Mouse (Mus musculus) bone marrow macrophage, adult 2 months (primary cell): Measurements from ENCODE around the gene Gm20498.

Source experiments
- CTCF ChIP-seq: IDR thresholded peaks from 2 replicates; pipeline ENCODE4 v1.5.1; 2012; ENCODE audit warnings: low read depth, mild to moderate bottlenecking, low read length, moderate library complexity
- POLR2A ChIP-seq: IDR thresholded peaks from 2 replicates; pipeline ENCODE4 v1.6.1; 2012; ENCODE audit warnings: mild to moderate bottlenecking, low read depth, low read length, borderline replicate concordance

DNA sequence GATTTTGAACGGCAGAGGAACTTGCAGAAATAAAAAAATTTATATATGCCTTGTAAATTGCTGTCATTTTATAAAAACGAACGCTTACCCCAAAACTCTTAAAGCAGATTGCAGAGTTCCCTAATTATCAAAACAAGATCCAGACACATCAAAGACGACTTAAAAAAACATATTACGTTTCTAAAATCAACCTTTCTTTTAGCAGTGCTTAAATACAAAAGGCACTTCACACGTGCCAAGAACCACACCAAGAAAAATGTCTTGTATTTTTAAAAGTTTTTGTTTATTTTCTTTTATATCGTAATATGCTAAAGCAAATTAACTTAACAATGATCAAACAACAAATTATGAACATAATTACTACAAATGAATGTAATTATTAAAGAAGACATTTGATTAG, 48.5 kb downstream of the Gm20498 start:
- TF ChIP-seq CTCF = no peak
- TF ChIP-seq POLR2A = no peak
